Mouse (Mus musculus) neutrophil, adult 5-6 weeks (primary cell): ENCODE measurements at regions not wholly inside any gene's neighbourhood (a gene's known extent, or its start where the extent isn't known, plus 50 kb on each side); places are given as distances from the start of the nearest gene placed in this dataset.
A peak's percentile ranks its signal among the peaks of the same experiment; 100 is the strongest.

ENCODE experiments used
- ATAC-seq: fragments of 151-379, 151-347 bp; 2 replicates; pipeline ENCODE4 v1.8.0; 2017; ENCODE audit warnings: mild to moderate bottlenecking, moderate TSS enrichment; ENCODE audit not compliant: insufficient number of reproducible peaks, poor library complexity, low FRiP score, severe bottlenecking; ENCODE audit errors: extremely low read depth

DNA sequence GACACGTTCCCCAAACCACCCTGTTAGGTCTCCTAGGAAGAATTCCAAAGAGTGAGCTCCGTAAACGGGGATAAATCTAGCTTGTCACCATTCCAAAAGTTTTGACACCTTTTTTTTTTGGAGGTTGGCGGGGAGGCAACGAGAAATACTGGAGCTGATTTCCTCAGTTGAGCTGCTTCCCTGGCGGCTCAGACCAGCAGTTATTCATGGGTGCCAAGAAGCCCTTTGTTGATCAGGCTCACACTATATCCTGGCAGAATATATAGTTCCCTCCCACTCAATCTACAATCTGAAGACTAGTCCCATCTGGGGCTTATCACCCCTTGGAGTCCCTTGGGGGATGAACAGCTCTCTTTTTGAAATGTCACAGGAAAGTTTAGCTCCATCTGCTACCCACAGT, 77.5 kb upstream of the Tiam2 start:
- no peak for ATAC-seq

DNA sequence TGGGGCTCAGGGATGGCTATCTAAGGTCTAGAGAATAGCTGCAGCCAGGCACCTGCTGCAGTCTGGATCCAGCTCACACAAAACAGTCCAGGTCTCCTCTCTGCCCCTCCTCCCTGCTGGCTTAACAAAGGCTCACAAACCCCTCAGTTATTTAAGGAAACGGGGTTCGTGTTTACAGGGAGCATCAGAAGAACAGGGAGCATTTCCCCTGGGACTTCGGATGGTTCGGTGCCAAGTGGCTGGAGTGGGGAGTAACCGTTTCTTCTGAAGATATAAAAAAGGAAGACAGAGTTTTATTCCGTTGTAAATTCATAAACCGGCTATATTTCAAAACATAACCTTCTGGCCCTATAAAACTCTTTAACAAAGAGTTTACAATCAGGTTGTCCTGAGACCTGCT, 77.1 kb upstream of the Tiam2 start:
- no peak for ATAC-seq

DNA sequence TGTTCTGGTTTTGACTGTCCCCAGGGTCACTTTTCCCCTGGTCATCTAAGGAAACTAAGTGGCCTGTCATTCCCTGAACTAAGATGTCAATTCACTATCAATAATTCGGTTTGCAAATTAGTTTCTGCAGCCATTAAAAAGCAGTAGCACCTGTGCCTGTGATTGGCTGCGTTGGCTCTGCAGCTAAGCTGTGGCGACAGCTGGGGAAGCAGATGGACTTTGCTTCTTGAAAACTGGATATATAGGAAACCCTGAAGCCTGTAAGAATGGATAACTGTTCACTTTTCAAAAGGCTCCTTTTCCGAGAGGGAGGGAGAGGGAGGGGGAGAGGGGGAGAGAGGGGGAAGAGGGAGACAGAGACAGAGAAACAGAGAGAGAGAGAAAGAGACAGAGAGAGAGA, 75.2 kb upstream of the Tiam2 start:
- no peak for ATAC-seq

DNA sequence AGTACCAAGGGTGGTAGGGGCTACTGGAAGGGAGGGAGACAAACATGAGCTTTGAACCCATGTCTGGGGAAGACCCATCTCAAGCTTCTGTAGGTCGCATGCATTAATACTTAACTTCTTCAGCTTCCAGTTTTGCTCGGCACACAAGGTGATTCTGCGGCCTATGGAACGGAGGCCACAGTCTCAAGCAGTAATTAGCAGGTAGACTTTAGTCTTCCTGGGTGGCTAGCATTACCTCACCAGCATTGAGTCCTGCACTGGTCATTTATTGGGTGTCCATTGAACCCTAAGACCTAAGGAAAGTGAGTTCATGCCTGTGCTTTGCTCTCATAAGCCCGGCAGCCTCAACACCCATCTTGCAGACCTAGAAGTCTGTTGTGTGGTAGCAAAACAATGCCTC, 74.4 kb upstream of the Tiam2 start:
- ATAC-seq = no peak

DNA sequence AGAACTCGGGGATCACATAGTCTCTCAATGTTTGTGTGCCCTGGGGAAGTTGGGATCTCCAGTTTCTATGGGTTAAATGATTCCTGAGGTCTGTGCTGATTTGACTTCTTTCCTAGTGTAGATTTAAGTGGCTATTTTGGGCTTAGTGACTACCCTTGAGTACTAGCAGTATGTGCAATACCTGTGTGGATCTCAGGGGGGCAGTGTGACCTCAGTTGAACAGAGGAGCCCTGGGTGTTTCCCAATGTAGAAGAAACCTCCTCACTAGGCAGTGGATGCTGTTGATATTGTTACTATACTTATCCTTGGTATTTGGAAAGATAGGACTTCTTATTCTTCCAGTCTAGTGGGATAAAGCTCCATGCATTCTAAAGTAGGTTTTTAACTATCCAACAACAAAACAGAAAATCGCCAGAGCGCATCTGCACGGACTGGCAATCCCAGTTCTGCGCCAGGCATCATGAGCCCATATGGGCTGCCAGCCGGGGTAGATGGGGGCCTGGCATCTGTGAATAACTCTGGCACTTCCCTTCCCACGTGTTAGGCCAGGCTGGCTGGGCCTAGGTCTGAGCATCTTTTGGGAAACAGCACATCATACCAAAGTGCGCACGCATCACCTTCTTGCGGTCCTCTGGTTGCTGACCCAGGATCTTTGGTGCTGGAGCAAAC, 72.7 kb upstream of the Tiam2 start:
- no peak for ATAC-seq

DNA sequence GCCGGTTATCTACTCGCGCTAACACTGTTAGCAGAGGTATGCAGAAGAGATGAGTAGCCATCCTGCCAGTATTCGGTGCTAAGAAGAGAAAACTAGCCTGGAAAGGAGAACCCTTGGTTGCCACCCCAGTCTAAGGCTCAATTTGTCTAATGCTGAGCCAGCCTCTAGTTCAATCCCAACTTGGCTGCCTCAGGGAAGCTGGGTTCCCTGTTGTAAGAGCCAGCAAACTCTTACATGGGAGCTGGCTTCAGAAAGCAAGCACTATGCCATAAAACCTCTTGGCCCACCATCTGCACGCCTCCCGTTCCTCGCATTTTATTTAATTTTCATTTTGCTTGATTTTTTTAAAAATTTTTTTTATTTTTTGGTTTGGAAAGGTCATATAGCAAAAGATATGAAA, 69.6 kb upstream of the Tiam2 start:
- ATAC-seq = no peak

DNA sequence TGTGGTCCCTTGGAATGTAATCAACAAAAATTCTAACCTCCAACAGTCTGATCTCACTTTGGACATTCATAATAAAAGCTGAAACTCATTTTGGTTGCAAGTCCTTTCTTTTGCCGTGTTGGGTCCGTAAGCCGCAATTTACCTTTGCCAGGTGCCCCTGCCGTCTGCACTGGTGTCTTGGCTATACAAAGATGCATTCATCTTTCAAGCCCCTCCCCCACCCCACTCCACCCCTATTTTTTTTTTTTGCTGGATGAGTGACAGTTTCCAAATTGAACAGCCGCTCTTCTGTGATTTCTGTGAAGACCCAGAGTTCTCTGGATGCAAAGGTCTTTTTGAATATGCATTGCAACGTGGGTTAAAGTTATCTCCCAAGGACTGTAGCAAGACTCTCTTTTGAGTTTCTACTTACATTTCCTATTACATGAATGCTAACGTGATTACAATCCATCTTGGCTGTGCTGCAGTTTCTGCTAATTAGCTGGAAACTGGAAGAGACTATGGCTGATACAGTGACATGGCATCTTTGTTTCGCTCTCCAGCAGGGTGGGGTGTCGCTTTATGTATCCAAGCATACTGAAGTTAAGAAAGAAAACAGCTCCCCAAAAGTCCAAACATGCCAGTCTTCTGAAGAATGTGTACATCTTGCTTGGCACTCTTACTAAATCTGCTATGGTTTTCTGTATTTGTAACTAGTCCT, 67.4 kb upstream of the Tiam2 start:
- ATAC-seq = no peak

DNA sequence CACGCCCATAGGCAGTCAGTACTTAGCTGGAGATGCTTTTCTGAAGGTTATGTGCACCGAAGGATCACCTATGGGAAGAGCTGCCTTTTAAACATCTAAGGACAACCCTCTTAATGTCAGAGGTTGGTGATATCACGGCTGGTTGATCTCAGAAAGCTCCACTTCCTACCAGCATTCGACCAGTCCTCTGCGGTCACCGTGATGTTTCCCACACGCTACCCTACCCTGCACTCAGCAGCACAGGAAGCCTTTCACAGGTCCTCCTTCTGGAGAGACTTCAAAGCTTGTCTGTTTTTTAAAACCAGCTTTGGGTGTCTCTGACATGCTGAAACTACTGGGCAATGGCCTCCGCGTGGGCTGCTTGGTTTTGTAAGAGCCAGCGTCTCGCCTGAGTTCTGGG, 65.6 kb upstream of the Tiam2 start:
- no peak for ATAC-seq

- ATAC-seq = peak; percentile 51; the same call in 1 of the 2 replicates
Observed at GRCm38 (mm10) chr17:3273108-3274091, 53.0 kb upstream of the Tiam2 start.

- no peak for ATAC-seq
Observed at GRCm38 (mm10) chr17:3274449-3275285, 51.7 kb upstream of the Tiam2 start.
